Mouse (Mus musculus): ENCODE results near the gene Pgls.

- TF ChIP-seq EP300 (IDR thresholded peaks at IDR 0.05; ENCODE audit: low read depth), result no peak
- TF ChIP-seq CTCF (IDR thresholded peaks at IDR 0.05; ENCODE audit: low read depth), result no peak
Measured at GRCm38 (mm10) chr8:71598375-71598774, 6.4 kb downstream of the Pgls start.

All from heart, postnatal 0 days (tissue).